Mouse (Mus musculus) limb, embryonic 15.5 days (tissue): ENCODE results near the gene Ccdc12. TPM values are rescaled to one million over a fixed set of nuclear protein-coding genes. Genes with fewer than 3 reads are reported as not detected.

Experiments used
- ATAC-seq: fragments of 200-750 bp; cut with Nextera tagmentation; 2 replicates; pipeline ENCODE4 v1.8.0; 2017; ENCODE audit warnings: low read depth, moderate TSS enrichment; ENCODE audit not compliant: insufficient number of reproducible peaks, low FRiP score, low TSS enrichment
- H3K27ac ChIP-seq: fragments of 300-500 bp; sonication (generic); 2 replicates; pipeline ENCODE4 v1.5.1; 2015; ENCODE audit warnings: moderate library complexity, mild to moderate bottlenecking, inconsistent platforms
- H3K27me3 ChIP-seq: fragments of 300-500 bp; sonication (generic); 2 replicates; pipeline ENCODE4 v1.6.1; 2015; ENCODE audit warnings: inconsistent platforms
- H3K36me3 ChIP-seq: fragments of 300-500 bp; sonication (generic); 2 replicates; pipeline ENCODE4 v1.6.1; 2015; ENCODE audit warnings: inconsistent platforms
- H3K4me1 ChIP-seq: fragments of 300-500 bp; sonication (generic); 2 replicates; pipeline ENCODE4 v1.6.1; 2015; ENCODE audit warnings: inconsistent platforms
- H3K4me2 ChIP-seq: fragments of 300-500 bp; sonication (generic); 2 replicates; pipeline ENCODE4 v1.6.1; 2015; ENCODE audit warnings: mild to moderate bottlenecking, inconsistent platforms
- H3K4me3 ChIP-seq: fragments of 300-500 bp; sonication (generic); 2 replicates; pipeline ENCODE4 v1.5.1; 2015; ENCODE audit warnings: mild to moderate bottlenecking, inconsistent platforms
- H3K9ac ChIP-seq: fragments of 300-500 bp; sonication (generic); 2 replicates; pipeline ENCODE4 v1.6.1; 2015; ENCODE audit warnings: inconsistent platforms
- H3K9me3 ChIP-seq: fragments of 300-500 bp; sonication (generic); 2 replicates; pipeline ENCODE4 v1.6.1; 2016; ENCODE audit warnings: inconsistent platforms
- WGBS: fragments of 180-500 bp; shearing (Covaris S2); methylation state at CpG from one replicate; pipeline ENCODE4 v1.1.7; 2015; 5-methylcytosine and 5-hydroxymethylcytosine counted together
- polyA plus RNA-seq: library from polyadenylated mRNA; unstranded; fragments of >200 nt; fragmentation: Nextera tagmentation; extraction: Ambion mirVana; gene quantifications from 2 replicates; pipeline ENCODE4 v1.2.1, GENCODE M21; 2015

Gene Ccdc12
- polyA plus RNA-seq, 1 experiment from 2014 or later = 116 TPM

DNA sequence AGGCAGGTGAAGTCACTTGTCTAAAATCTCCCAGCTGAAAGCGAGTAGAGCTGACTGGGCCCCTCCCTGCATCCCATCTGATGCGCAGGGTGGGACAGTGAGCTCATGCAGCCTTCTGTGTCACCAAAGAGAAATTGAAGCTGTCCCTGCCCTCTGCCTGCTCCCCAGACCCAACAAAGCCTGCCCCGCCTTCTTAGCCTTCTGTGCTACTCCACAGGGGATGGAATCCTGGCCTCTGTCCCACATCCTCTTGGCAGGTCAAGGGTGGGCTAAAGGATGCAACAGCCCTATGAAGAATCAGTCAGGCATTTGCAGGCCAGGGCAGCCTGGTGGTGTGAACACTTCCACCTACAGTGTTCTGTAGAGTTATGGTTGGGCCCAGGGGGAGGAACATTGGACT is 41.2 kb downstream of the Ccdc12 start:
- H3K27ac ChIP-seq = peak overlapping the region; percentile 27
- H3K9ac ChIP-seq = no peak overlapping the region
- H3K36me3 ChIP-seq = peaks cover 24% of the 10 kb centered on the region
- no peak overlapping the region for H3K4me3 ChIP-seq
- ATAC-seq = no peak
- 0 out of 2 replicates have a peak, but pooled peaks cover 5% of the 10 kb centered on the region for H3K4me1 ChIP-seq
- H3K27me3 ChIP-seq = no peaks in the 10 kb centered on the region
- WGBS = 74% methylated on average over 3 of the region's 3 CpGs
- H3K4me2 ChIP-seq = no peak overlapping the region
- no peaks in the 10 kb centered on the region for H3K9me3 ChIP-seq

DNA sequence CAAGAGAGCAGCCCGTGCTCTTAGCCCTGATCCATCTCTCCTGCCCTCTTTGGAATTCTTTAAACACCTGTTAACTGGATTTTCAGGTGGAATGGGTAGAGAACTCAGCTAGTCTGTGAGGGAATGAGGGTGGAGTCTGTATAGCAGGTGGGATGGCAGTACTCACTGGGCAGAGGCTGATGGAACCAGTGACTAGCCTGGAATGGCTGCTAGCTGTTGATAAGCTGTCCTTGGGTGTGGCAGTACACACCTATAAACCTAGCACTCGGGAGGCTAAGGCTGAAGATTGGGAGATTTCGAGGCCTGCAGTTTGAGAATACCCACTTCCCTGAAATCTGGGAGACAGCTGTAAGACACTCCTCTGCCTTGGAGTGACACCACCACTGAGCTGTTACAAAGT is 43.3 kb downstream of the Ccdc12 start:
- no peak overlapping the region for H3K4me3 ChIP-seq
- no peak overlapping the region for H3K9ac ChIP-seq
- H3K4me1 ChIP-seq = 0 out of 2 replicates have a peak, but pooled peaks cover 5% of the 10 kb centered on the region
- no peak overlapping the region for H3K27ac ChIP-seq
- no peaks in the 10 kb centered on the region for H3K27me3 ChIP-seq
- WGBS = 80% methylated on average over 3 of the region's 3 CpGs
- no peaks in the 10 kb centered on the region for H3K9me3 ChIP-seq
- no peak overlapping the region for H3K4me2 ChIP-seq
- H3K36me3 ChIP-seq = peaks cover 16% of the 10 kb centered on the region
- ATAC-seq = no peak

DNA sequence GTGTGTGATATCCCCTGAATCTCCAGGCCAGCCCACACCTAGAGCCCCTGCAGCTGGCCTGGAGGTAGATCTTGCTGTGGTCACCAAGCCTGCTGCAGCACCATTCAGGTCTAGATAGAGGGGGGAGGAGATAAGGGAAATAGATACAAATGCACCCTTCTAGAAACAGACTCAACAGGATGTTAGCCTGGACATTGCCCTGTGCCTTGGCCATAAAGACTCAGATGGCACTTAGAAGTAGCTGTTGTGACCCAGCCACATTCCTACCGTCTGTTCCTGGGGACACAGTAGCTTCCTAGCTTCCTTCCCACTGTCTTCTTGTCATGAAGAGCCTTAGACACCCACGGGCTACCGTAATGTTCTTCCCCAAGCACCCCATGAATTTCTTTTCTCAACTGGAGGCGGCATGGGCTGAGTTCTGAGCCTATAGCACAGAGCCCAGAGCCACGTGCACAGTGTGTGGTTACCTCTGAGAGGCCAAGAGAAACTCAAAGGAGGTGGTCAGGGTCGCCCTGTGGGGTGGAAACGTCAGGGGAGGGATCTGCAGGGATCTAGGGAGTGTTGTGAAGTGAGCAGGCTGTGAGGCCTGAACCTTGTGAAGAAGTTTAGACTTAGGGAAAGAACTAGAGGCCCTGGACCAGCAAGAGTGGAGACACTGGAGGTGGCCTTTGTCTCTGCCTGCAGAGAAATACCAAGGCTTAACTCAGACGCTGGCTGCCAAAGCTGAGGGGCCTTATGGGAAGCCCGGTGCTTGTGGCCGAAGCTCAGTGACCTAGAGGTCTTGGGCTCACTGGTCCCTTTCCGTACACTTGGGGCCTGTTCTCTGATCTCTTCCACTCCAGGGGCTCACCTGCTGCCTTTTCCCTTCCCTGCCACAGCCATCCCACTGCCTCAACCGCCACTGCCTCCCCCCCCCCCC is 45.1 kb downstream of the Ccdc12 start:
- Histone ChIP-seq H3K27me3 (no peaks in the 10 kb centered on the region), H3K4me3 (no peak overlapping the region), H3K9me3 (no peaks in the 10 kb centered on the region), H3K27ac (no peak overlapping the region), H3K4me1 (0 out of 2 replicates have a peak, but pooled peaks cover 5% of the 10 kb centered on the region), H3K36me3 (peaks cover 10% of the 10 kb centered on the region), H3K9ac (no peak overlapping the region), H3K4me2 (no peak overlapping the region)
- WGBS = 78% methylated on average over 11 of the region's 12 CpGs
- no peak for ATAC-seq

DNA sequence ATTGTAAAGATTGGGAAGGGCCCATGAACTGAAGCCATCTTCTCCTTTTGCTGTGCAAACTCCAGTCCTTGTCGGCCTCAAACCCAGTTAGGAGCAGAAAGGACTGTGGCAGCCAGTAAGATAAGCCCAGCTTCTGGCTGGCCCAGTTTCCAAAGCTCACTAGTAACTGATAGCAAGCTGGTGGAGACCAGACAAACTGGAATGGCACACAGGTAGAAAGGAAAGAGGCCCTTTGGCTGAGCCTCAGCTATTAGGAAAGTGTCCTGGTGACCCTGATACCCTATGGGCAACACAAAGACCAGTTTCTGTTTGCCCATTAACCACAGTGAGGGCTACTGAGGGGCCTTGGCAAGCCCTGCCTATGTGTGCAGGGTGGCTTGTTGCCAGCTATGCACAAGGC is 46.5 kb downstream of the Ccdc12 start:
- Histone ChIP-seq H3K27me3 (no peaks in the 10 kb centered on the region), H3K36me3 (peaks cover 6% of the 10 kb centered on the region), H3K9me3 (no peaks in the 10 kb centered on the region), H3K4me1 (no peaks in the 10 kb centered on the region), H3K4me3 (no peak overlapping the region), H3K27ac (no peak overlapping the region), H3K4me2 (no peak overlapping the region), H3K9ac (no peak overlapping the region)
- no peak for ATAC-seq
- WGBS = 88% methylated on average over 1 of the region's 1 CpGs

DNA sequence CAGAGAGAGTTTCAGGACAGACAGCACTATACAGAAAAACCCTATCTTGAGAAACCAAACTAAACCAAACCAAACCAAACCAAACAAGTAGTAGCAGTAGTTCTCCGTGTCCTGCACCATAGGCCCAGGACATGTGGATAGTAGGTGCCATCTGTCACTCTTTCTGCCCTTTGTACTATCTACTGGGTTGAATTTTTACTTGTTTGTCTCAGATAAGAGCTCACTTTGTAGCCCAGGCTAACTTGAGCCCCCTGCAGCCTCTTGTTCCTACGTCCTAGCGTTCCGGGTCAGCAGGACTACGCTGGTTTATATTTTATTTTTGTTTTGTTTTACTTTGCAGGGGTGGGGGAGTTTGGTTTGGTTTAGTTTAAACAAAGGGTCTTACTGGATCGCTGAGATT is 47.6 kb downstream of the Ccdc12 start:
- WGBS = 94% methylated on average over 6 of the region's 6 CpGs
- Histone ChIP-seq H3K9ac (no peak overlapping the region), H3K27me3 (no peaks in the 10 kb centered on the region), H3K4me2 (no peak overlapping the region), H3K27ac (no peak overlapping the region), H3K9me3 (no peaks in the 10 kb centered on the region), H3K4me3 (no peak overlapping the region), H3K4me1 (no peaks in the 10 kb centered on the region), H3K36me3 (peaks cover 6% of the 10 kb centered on the region; the same call in 1 of the 2 replicates)
- ATAC-seq = no peak

DNA sequence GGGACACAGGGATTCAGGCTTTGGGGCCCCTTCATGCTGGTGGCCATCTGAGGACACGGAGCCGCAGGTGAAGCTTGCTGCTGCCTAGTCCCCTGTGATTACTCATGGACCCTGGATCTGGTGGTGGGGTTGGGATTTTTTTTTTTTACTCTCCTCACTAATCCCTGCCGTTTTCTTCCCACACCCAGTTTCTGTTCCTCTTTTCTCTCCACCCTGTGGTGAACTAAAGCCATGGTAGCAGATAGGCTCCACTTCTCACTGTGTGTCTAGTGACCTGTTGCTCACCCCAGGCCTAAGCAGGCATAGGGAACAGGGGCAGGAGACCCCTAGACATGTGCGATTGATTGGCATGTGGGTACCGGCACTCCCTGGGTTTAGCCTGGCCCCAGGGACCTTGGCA is 50.5 kb downstream of the Ccdc12 start:
- no peak overlapping the region for H3K9ac ChIP-seq
- H3K27ac ChIP-seq = no peak overlapping the region
- H3K27me3 ChIP-seq = no peaks in the 10 kb centered on the region
- H3K9me3 ChIP-seq = no peaks in the 10 kb centered on the region
- H3K4me1 ChIP-seq = peaks cover 13% of the 10 kb centered on the region
- no peak for ATAC-seq
- no peak overlapping the region for H3K4me3 ChIP-seq
- peaks cover 12% of the 10 kb centered on the region; the same call in 1 of the 2 replicates for H3K36me3 ChIP-seq
- WGBS = 81% methylated on average over 5 of the region's 5 CpGs
- H3K4me2 ChIP-seq = no peak overlapping the region

DNA sequence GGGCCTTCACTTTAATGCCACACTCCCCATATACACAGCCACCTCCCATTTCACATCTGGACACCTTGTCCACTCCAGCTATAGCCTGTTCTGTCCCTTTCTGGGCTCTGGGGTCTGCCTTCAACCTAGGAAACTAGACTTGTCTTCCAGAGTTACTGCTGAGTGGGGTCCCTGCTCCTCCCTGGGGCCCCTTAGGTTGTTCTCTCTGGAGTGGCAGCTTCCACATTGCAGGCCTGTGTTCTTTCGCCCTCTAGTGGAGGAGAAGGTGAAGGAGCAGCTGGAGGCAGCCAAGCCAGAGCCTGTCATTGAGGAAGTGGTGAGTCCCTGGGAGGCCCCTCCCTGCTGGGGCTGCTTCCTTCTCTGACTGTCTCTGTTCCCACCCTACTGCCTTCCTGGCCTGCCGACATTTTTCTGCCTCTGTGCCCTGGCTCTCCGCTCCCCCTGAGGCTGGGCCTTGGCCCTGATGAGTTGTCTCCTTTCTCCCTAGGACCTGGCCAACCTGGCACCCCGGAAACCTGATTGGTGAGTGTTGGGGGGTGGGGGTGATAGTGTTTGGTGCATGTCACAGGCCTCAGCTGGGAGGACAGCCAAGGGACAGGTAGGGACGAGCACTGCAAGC is 53.4 kb downstream of the Ccdc12 start:
- H3K36me3 ChIP-seq = peaks cover 22% of the 10 kb centered on the region; the same call in 1 of the 2 replicates
- H3K27me3 ChIP-seq = no peaks in the 10 kb centered on the region
- WGBS = 32% methylated on average over 5 of the region's 5 CpGs
- peak overlapping the region; percentile 20 for H3K4me3 ChIP-seq
- ATAC-seq = peak; percentile 52
- no peaks in the 10 kb centered on the region for H3K9me3 ChIP-seq
- H3K4me2 ChIP-seq = peak overlapping the region; percentile 24
- H3K4me1 ChIP-seq = peaks cover 13% of the 10 kb centered on the region
- H3K27ac ChIP-seq = peak overlapping the region; percentile 22; the same call in 1 of the 2 replicates
- H3K9ac ChIP-seq = 0 out of 2 replicates have a peak overlapping the region, but pooled peaks have one; percentile 10

DNA sequence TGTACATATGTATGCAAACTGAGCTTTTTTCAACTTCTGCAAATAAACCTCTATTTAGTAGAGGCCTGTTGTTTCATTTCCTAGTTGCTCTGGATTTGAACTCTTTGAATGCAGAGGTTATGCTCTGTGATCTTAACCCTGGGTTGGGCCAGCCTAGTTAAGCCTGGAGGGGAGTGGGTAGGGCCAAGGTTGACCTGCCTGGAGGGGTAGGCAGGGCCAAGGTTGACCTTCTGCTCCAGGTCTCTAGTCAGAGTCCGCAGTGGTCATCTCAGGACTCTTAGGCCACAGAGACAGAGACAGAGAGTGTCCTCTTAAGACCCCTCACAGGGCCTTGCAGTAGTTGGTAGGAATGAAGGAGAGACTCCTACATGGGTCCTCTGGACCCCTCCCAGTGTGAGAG is 55.2 kb downstream of the Ccdc12 start:
- WGBS = 83% methylated on average over 1 of the region's 1 CpGs
- Histone ChIP-seq H3K36me3 (peaks cover 20% of the 10 kb centered on the region; the same call in 1 of the 2 replicates), H3K9me3 (no peaks in the 10 kb centered on the region), H3K27me3 (no peaks in the 10 kb centered on the region), H3K4me2 (no peak overlapping the region), H3K27ac (no peak overlapping the region), H3K4me1 (peaks cover 13% of the 10 kb centered on the region), H3K4me3 (no peak overlapping the region), H3K9ac (no peak overlapping the region)
- no peak for ATAC-seq

DNA sequence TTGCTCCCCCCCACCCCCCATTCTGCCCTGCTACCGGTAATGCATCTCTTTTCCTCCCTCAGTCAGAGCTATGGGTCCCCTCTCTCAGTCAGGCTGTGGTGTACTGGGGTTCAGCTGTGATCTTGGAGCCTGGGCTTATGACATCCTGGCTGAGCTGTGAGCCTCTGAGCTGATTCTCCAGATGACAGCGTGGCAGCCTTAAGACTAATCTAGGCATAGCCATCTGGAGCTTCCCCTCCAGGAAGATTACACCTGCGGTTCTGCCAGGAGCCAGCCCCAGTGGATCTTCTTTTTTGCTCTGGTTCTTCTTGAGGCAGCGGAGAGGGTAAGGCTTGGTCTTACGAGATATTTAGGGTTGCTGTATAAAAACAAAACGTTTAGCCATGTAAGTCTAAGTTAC is 55.7 kb downstream of the Ccdc12 start:
- Histone ChIP-seq H3K4me1 (peaks cover 15% of the 10 kb centered on the region), H3K4me2 (no peak overlapping the region), H3K27me3 (no peaks in the 10 kb centered on the region), H3K9me3 (no peaks in the 10 kb centered on the region), H3K27ac (no peak overlapping the region), H3K36me3 (peaks cover 20% of the 10 kb centered on the region; the same call in 1 of the 2 replicates), H3K9ac (no peak overlapping the region), H3K4me3 (no peak overlapping the region)
- ATAC-seq = no peak
- WGBS = 90% methylated on average over 6 of the region's 6 CpGs

DNA sequence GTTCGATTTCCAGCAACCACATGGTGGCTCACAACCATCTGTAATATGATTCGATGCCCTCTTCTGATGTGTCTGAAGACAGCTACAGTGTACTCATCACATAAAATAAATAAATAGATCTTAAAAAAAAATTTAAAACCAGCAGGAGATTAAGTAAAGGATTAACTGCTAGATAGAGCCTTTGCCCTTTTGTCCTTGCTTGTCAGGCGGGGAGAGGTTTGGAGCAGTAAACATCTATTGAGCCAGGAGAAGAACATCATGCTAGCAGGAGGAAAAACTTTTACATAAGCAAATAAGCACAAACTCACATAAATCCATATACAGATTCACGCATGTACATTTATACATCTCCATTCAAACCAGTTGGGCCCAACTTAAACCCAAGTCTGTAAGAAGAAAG is 56.2 kb downstream of the Ccdc12 start:
- no peak overlapping the region for H3K4me2 ChIP-seq
- no peak overlapping the region for H3K4me3 ChIP-seq
- H3K36me3 ChIP-seq = peaks cover 20% of the 10 kb centered on the region; the same call in 1 of the 2 replicates
- no peak for ATAC-seq
- no peak overlapping the region for H3K9ac ChIP-seq
- no peak overlapping the region for H3K27ac ChIP-seq
- H3K27me3 ChIP-seq = no peaks in the 10 kb centered on the region
- peaks cover 21% of the 10 kb centered on the region for H3K4me1 ChIP-seq
- no peaks in the 10 kb centered on the region for H3K9me3 ChIP-seq
- 90% methylated on average over 4 of the region's 4 CpGs for WGBS

DNA sequence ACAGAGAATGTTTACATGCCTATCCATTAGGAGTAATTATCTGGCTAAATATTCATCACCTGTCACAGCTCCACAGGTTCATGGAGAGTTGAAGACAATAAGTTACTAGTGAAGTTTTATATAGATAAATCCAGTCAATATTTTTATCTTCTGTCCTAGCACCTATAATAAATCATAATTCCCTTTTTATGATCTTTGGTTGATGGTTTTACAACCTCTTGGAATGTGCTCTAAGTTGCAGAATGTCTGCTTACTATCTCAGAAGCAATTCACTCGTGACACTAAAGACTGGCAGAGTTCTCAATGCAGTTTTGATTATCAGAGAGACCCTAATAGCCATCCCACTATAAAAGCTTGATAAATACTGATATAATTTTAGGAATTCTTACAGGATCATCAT is 57.1 kb downstream of the Ccdc12 start:
- Histone ChIP-seq H3K36me3 (peaks cover 20% of the 10 kb centered on the region; the same call in 1 of the 2 replicates), H3K27ac (no peak overlapping the region), H3K27me3 (no peaks in the 10 kb centered on the region), H3K4me2 (no peak overlapping the region), H3K4me3 (no peak overlapping the region), H3K9ac (no peak overlapping the region), H3K4me1 (peaks cover 27% of the 10 kb centered on the region), H3K9me3 (no peaks in the 10 kb centered on the region)
- no peak for ATAC-seq
- WGBS = 46% methylated on average over 1 of the region's 1 CpGs

DNA sequence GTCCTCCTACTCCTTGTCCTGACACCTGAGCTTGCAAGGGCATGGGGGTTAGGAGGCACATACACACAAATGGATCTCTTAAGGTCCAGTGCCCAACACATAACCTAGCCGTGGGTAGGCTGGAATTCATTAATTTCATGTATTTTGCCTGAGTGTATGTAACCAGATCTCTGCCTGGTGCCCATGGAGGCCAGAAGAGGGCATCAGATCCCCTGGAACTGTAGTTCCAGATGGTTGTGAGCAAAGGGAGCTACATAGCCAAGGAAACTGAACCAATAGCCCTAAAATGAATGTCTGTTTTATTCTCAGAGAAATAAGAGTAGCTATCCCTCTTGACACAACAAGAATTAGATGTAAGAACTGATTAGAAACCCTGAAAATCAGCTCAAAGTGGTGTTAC is 59.1 kb downstream of the Ccdc12 start:
- Histone ChIP-seq H3K9ac (no peak overlapping the region), H3K36me3 (peaks cover 20% of the 10 kb centered on the region; the same call in 1 of the 2 replicates), H3K4me3 (no peak overlapping the region), H3K9me3 (no peaks in the 10 kb centered on the region), H3K27me3 (no peaks in the 10 kb centered on the region), H3K4me1 (peaks cover 24% of the 10 kb centered on the region), H3K27ac (no peak overlapping the region), H3K4me2 (no peak overlapping the region)
- ATAC-seq = no peak
- WGBS = 27% methylated on average over 1 of the region's 1 CpGs
